Mouse (Mus musculus): ENCODE data around the gene Senp2.
"Not testable (repeated sequence)": the region's sequence is repeated elsewhere in the genome, so short reads cannot be mapped to it uniquely, and the experiment has no call there.

The Senp2 gene

GRCm38 (mm10) chr16:22009099-22009584 lies at the start of gene Senp2:
TSS of gene Senp2 (plus strand) at chr16:22009484.
- DNase-seq (ENCODE audit: low read depth, low spot score): peak; percentile 100

GRCm38 (mm10) chr16:21965576-21965975 lies 43.7 kb upstream of the Senp2 start:
- no peak for DNase-seq (ENCODE audit: low read depth, low spot score)

- DNase-seq (ENCODE audit: low read depth, low spot score): no peak
These were observed 39.4 kb upstream of the Senp2 start for GRCm38 (mm10) chr16:21969874-21970273.

GRCm38 (mm10) chr16:21970536-21970935 lies 38.7 kb upstream of the Senp2 start:
- DNase-seq (ENCODE audit: low read depth, low spot score): no peak

GRCm38 (mm10) chr16:21971446-21971845 lies 37.8 kb upstream of the Senp2 start:
- DNase-seq (ENCODE audit: low read depth, low spot score): no peak

- peak; percentile 96 for DNase-seq (ENCODE audit: low read depth, low spot score)
These were observed 33.1 kb upstream of the Senp2 start for GRCm38 (mm10) chr16:21976203-21976602.

GRCm38 (mm10) chr16:21977347-21977746 lies 31.9 kb upstream of the Senp2 start:
- DNase-seq (ENCODE audit: low read depth, low spot score): no peak

GRCm38 (mm10) chr16:21983146-21983545 lies 26.1 kb upstream of the Senp2 start:
- DNase-seq (ENCODE audit: low read depth, low spot score): no peak

- no peak for DNase-seq (ENCODE audit: low read depth, low spot score)
These were observed 25.7 kb upstream of the Senp2 start for GRCm38 (mm10) chr16:21983581-21983980.

- no peak for DNase-seq (ENCODE audit: low read depth, low spot score)
These were observed 25.2 kb upstream of the Senp2 start for GRCm38 (mm10) chr16:21984091-21984490.

- DNase-seq (ENCODE audit: low read depth, low spot score): no peak
These were observed 23.1 kb upstream of the Senp2 start for GRCm38 (mm10) chr16:21986191-21986590.

- DNase-seq (ENCODE audit: low read depth, low spot score): no peak
These were observed 21.3 kb upstream of the Senp2 start for GRCm38 (mm10) chr16:21987956-21988355.

GRCm38 (mm10) chr16:21990893-21991292 lies 18.4 kb upstream of the Senp2 start:
- DNase-seq (ENCODE audit: low read depth, low spot score): not testable (repeated sequence)

GRCm38 (mm10) chr16:21991774-21992173 lies 17.5 kb upstream of the Senp2 start:
- no peak for DNase-seq (ENCODE audit: low read depth, low spot score)

- DNase-seq (ENCODE audit: low read depth, low spot score): peak; percentile 25
These were observed 14.0 kb upstream of the Senp2 start, which contains the start of gene Liph for GRCm38 (mm10) chr16:21995304-21995703. TSS of gene Liph (minus strand) at chr16:21995663.

- DNase-seq (ENCODE audit: low read depth, low spot score): peak; percentile 57
These were observed 12.9 kb upstream of the Senp2 start for GRCm38 (mm10) chr16:21996402-21996801.

GRCm38 (mm10) chr16:21996881-21997641 lies 12.2 kb upstream of the Senp2 start:
- no peak for DNase-seq (ENCODE audit: low read depth, low spot score)

- peak; percentile 91 for DNase-seq (ENCODE audit: low read depth, low spot score)
These were observed 11.2 kb upstream of the Senp2 start for GRCm38 (mm10) chr16:21998061-21998460.

- peak; percentile 23 for DNase-seq (ENCODE audit: low read depth, low spot score)
These were observed 9.2 kb upstream of the Senp2 start for GRCm38 (mm10) chr16:21999941-22000690.

GRCm38 (mm10) chr16:22001172-22001571 lies 8.1 kb upstream of the Senp2 start:
- DNase-seq (ENCODE audit: low read depth, low spot score): no peak

GRCm38 (mm10) chr16:22001606-22002005 lies 7.7 kb upstream of the Senp2 start:
- DNase-seq (ENCODE audit: low read depth, low spot score): peak; percentile 53

GRCm38 (mm10) chr16:22009596-22009995 lies 312 bp downstream of the Senp2 start:
- peak; percentile 34 for DNase-seq (ENCODE audit: low read depth, low spot score)

GRCm38 (mm10) chr16:22015569-22015968 lies 6.3 kb downstream of the Senp2 start:
- DNase-seq (ENCODE audit: low read depth, low spot score): no peak

Measured in 3T3-L1 (cell line).